Comparison of ENCODE assay signal across 29 mouse cellular contexts in the genomic region with DNA sequence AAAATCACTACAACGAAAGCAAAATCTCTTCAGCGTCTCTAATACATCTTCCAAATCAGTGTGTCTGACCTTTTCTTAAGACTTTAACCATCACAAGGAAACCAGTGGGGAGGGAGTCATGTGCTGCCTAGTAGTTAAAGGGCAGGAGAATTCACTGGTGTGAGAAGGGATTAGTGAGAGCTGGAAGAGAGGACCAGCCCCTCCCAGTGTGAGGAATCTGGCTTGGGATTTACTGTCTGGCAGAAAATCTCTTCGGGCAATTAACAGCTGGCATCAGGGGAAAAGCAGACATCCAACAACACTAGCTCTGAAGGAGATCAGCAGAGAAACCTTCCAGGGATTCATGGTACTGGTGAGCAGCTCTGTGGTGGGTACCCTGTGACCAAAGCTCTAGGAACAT. TPM values are rescaled to one million over a fixed set of nuclear protein-coding genes. Genes with fewer than 3 reads are reported as not detected.
A peak's percentile ranks its signal among the peaks of the same experiment; 100 is the strongest.
DNase-seq lines count a peak whose midpoint lies in the region; ATAC-seq lines count a peak whose summit lies in the region.
"Had no signal": no experiment of that assay in that cellular context is flagged by ENCODE, and none has a peak within 500 bp of the region (broad histone marks: within the 10 kb centered on the region; RNA-seq: fewer than 3 reads in every experiment).

A gene (plus strand): TSS at position 74 of the 400 bp plus-strand sequence.

- no peaks in the 10 kb centered on the region for H3K36me3 ChIP-seq in forebrain, embryonic 11.5 days (ENCODE audit: control insufficient read depth, insufficient read depth, low read length)
- no peaks in the 10 kb centered on the region for H3K36me3 ChIP-seq in forebrain, embryonic 10.5 days (replicated peaks)
- H3K36me3 ChIP-seq in forebrain, embryonic 14.5 days (ENCODE audit: control insufficient read depth, insufficient read depth, low read length) = no peaks in the 10 kb centered on the region
- H3K36me3 ChIP-seq in midbrain, embryonic 14.5 days (ENCODE audit: control insufficient read depth, insufficient read depth, low read length) = no peaks in the 10 kb centered on the region
- H3K36me3 ChIP-seq: heart, embryonic 12.5 days; hindbrain, embryonic 13.5 days; limb, embryonic 15.5 days; liver, embryonic 15.5 days; neural tube, embryonic 13.5 days had no signal

- H3K27me3 ChIP-seq in forebrain, embryonic 11.5 days (ENCODE audit: control insufficient read depth, insufficient read depth, low read length) = no peaks in the 10 kb centered on the region
- H3K27me3 ChIP-seq in forebrain, embryonic 10.5 days (ENCODE audit: poor library complexity, severe bottlenecking) = no peaks in the 10 kb centered on the region
- H3K27me3 ChIP-seq in forebrain, embryonic 14.5 days (replicated peaks; ENCODE audit: control insufficient read depth, insufficient read depth, low read length) = no peaks in the 10 kb centered on the region
- H3K27me3 ChIP-seq in midbrain, embryonic 14.5 days (ENCODE audit: control insufficient read depth, insufficient read depth, low read length) = no peaks in the 10 kb centered on the region
- H3K27me3 ChIP-seq: CH12.LX; heart, embryonic 12.5 days; hindbrain, embryonic 13.5 days; limb, embryonic 15.5 days; liver, embryonic 15.5 days; neural tube, embryonic 13.5 days had no signal

- WGBS in forebrain, embryonic 11.5 days = 19% methylated on average over 3 of the region's 3 CpGs
- WGBS in forebrain, embryonic 10.5 days = 26% methylated on average over 3 of the region's 3 CpGs
- WGBS in forebrain, embryonic 14.5 days = 20% methylated on average over 3 of the region's 3 CpGs
- WGBS in midbrain, embryonic 14.5 days = 9% methylated on average over 3 of the region's 3 CpGs

- no peak within 1 kb of the TSS for H3K27ac ChIP-seq in forebrain, embryonic 11.5 days (ENCODE audit: low read depth, low read length)
- H3K27ac ChIP-seq in forebrain, embryonic 10.5 days = no peak within 1 kb of the TSS
- H3K27ac ChIP-seq in forebrain, embryonic 14.5 days (ENCODE audit: low read depth, low read length) = no peak within 1 kb of the TSS
- no peak within 1 kb of the TSS for H3K27ac ChIP-seq in midbrain, embryonic 14.5 days (replicated peaks; ENCODE audit: low read depth, low read length)
- H3K27ac ChIP-seq: gastrocnemius, adult 2 months; hindbrain, embryonic 13.5 days; limb, embryonic 15.5 days; liver, embryonic 15.5 days; neural tube, embryonic 13.5 days had no signal

- DNase-seq in forebrain, embryonic 11.5 days (ENCODE audit: low spot score) = no peak
- DNase-seq in forebrain, embryonic 10.5 days (ENCODE audit: extremely low spot score, low spot score) = no peak
- peak; percentile 47 for DNase-seq in Muller cell, postnatal 12 days (ENCODE audit: inconsistent ontology term)
- DNase-seq in forebrain, embryonic 14.5 days (ENCODE audit: low spot score) = peak; percentile 51
- peak; percentile 32 for DNase-seq in midbrain, embryonic 14.5 days
- no peak for DNase-seq in lung, postnatal 14 days
- no peak for DNase-seq in spleen, adult 18-20 months
- no peak for DNase-seq in gastrocnemius, postnatal 10 days
- DNase-seq: cerebellum, adult 9-11 months; embryo, embryonic 11 days; gastrocnemius, adult 2 months; heart, postnatal 14 days; layer of hippocampus, postnatal 36 days; thymus, postnatal 25 days had no signal

- H3K4me1 ChIP-seq in forebrain, embryonic 11.5 days (replicated peaks; ENCODE audit: control insufficient read depth, insufficient read depth, low read length) = no peaks in the 10 kb centered on the region
- peaks cover 4% of the 10 kb centered on the region; the same call in 1 of the 2 replicates for H3K4me1 ChIP-seq in forebrain, embryonic 10.5 days
- no peaks in the 10 kb centered on the region for H3K4me1 ChIP-seq in forebrain, embryonic 14.5 days (ENCODE audit: control insufficient read depth, insufficient read depth, low read length)
- no peaks in the 10 kb centered on the region for H3K4me1 ChIP-seq in midbrain, embryonic 14.5 days (ENCODE audit: control insufficient read depth, insufficient read depth, low read length)
- H3K4me1 ChIP-seq: heart, embryonic 12.5 days; hindbrain, embryonic 13.5 days; limb, embryonic 15.5 days; liver, embryonic 15.5 days; neural tube, embryonic 13.5 days had no signal

- H3K9ac ChIP-seq in forebrain, embryonic 11.5 days (ENCODE audit: low read length) = no peak within 1 kb of the TSS
- no peak within 1 kb of the TSS for H3K9ac ChIP-seq in forebrain, embryonic 14.5 days (ENCODE audit: low read length)
- no peak within 1 kb of the TSS for H3K9ac ChIP-seq in midbrain, embryonic 14.5 days (replicated peaks; ENCODE audit: low read length)
- H3K9ac ChIP-seq: heart, embryonic 12.5 days; hindbrain, embryonic 13.5 days; limb, embryonic 15.5 days; liver, embryonic 15.5 days; neural tube, embryonic 13.5 days had no signal

- no peak within 1 kb of the TSS for H3K4me2 ChIP-seq in forebrain, embryonic 11.5 days (ENCODE audit: low read depth, low read length, severe bottlenecking)
- H3K4me2 ChIP-seq in forebrain, embryonic 14.5 days (ENCODE audit: low read length) = no peak within 1 kb of the TSS
- no peak within 1 kb of the TSS for H3K4me2 ChIP-seq in midbrain, embryonic 14.5 days (ENCODE audit: low read length)
- H3K4me2 ChIP-seq: heart, embryonic 12.5 days; hindbrain, embryonic 13.5 days; limb, embryonic 15.5 days; liver, embryonic 15.5 days; neural tube, embryonic 13.5 days had no signal

- H3K4me3 ChIP-seq in forebrain, embryonic 11.5 days (ENCODE audit: low read depth, low read length) = no peak within 1 kb of the TSS
- H3K4me3 ChIP-seq in forebrain, embryonic 10.5 days = no peak within 1 kb of the TSS
- H3K4me3 ChIP-seq in forebrain, embryonic 14.5 days (ENCODE audit: low read depth, low read length) = no peak within 1 kb of the TSS
- no peak within 1 kb of the TSS for H3K4me3 ChIP-seq in midbrain, embryonic 14.5 days (replicated peaks; ENCODE audit: low read depth, low read length)
- H3K4me3 ChIP-seq: gastrocnemius, adult 2 months; heart, embryonic 12.5 days; hindbrain, embryonic 13.5 days; limb, embryonic 15.5 days; liver, embryonic 15.5 days; neural tube, embryonic 13.5 days had no signal

- ATAC-seq in forebrain, embryonic 11.5 days (replicated peaks; ENCODE audit: low FRiP score) = peak; percentile 60; the same call in 1 of the 2 replicates
- peak; percentile 50; the same call in 1 of the 2 replicates for ATAC-seq in forebrain, embryonic 14.5 days
- ATAC-seq in midbrain, embryonic 14.5 days (ENCODE audit: low FRiP score, low TSS enrichment) = peak; percentile 50; the same call in 1 of the 2 replicates
- ATAC-seq: intestine, embryonic 16.5 days; lung, postnatal 0 days had no signal

- no peaks in the 10 kb centered on the region for H3K9me3 ChIP-seq in forebrain, embryonic 11.5 days (ENCODE audit: control insufficient read depth, low read length)
- H3K9me3 ChIP-seq in forebrain, embryonic 10.5 days = no peaks in the 10 kb centered on the region
- no peaks in the 10 kb centered on the region for H3K9me3 ChIP-seq in forebrain, embryonic 14.5 days (replicated peaks; ENCODE audit: control insufficient read depth, low read length)
- H3K9me3 ChIP-seq in midbrain, embryonic 14.5 days (ENCODE audit: control insufficient read depth, low read length) = no peaks in the 10 kb centered on the region
- H3K9me3 ChIP-seq: heart, embryonic 12.5 days; hindbrain, embryonic 13.5 days; limb, embryonic 15.5 days; liver, embryonic 15.5 days; neural tube, embryonic 13.5 days had no signal

RNA-seq across cellular contexts. Expression of the gene that starts here (rescaled TPM):
- 0.11 TPM in 1 of 2 replicates, not detected in the other for polyA plus RNA-seq in forebrain, embryonic 11.5 days (2014; fragmentation: Nextera tagmentation; extraction: Ambion mirVana)
- 0.58 and 1.6 TPM in 2 replicates for polyA plus RNA-seq in forebrain, embryonic 10.5 days (2016; fragmentation: Nextera tagmentation; extraction: Ambion mirVana)
- 0.11 and 0.22 TPM in 2 replicates for polyA plus RNA-seq in forebrain, embryonic 14.5 days (2014; fragmentation: Nextera tagmentation; extraction: Ambion mirVana)
- 0.16 and 0.45 TPM in 2 replicates for polyA plus RNA-seq in midbrain, embryonic 14.5 days (2014; fragmentation: Nextera tagmentation; extraction: Ambion mirVana)
- 1 to 10 TPM in 1 of 2 experiments, under 1 TPM in 1; 0.32 to 1.5 TPM for total RNA-seq in gastrocnemius, postnatal 10 days (2021)
- total RNA-seq: adrenal gland, adult 18-20 months; CH12.LX; gastrocnemius, adult 2 months; granulocyte monocyte progenitor cell, adult 5-6 weeks; megakaryocyte, adult 5-6 weeks; MEL had no signal
- polyA plus RNA-seq: heart, embryonic 12.5 days; intestine, embryonic 16.5 days; kidney, embryonic 14.5 days; large intestine, adult 2 months; liver, embryonic 15.5 days; lung, postnatal 0 days; testis, adult 2 months had no signal

Comparison
In these comparisons a context has a peak if more than half of its experiments do, and no peak if none do; other contexts are left out.
1. Peak in ATAC-seq in forebrain, embryonic 11.5 days; RNA of the gene not detected or under 1 TPM.
2. Peak in DNase-seq and ATAC-seq in forebrain, embryonic 14.5 days; RNA of the gene not detected or under 1 TPM.
3. Peak in DNase-seq and ATAC-seq in midbrain, embryonic 14.5 days; RNA of the gene not detected or under 1 TPM.